Mouse (Mus musculus): ENCODE data around the gene Gm6525.

GRCm38 (mm10) chr3:84199516-84199915, 25.6 kb downstream of the Gm6525 start:
- TF ChIP-seq CTCF (IDR thresholded peaks at IDR 0.05; ENCODE audit: low read depth) (no peak), EP300 (IDR thresholded peaks at IDR 0.05; ENCODE audit: low read depth) (no peak)
